Mouse (Mus musculus) testis, adult 2 months (tissue): ENCODE measurements around the gene Imp4. TPM values are rescaled to one million over a fixed set of nuclear protein-coding genes. Genes with fewer than 3 reads are reported as not detected.

Source experiments
- H3K27ac ChIP-seq: fragments of 200-500 bp; 2 replicates; pipeline ENCODE4 v1.5.1; 2012; ENCODE audit warnings: low read depth, low read length; ENCODE audit not compliant: control insufficient read depth, insufficient read depth
- H3K27me3 ChIP-seq: fragments of 200-500 bp; 2 replicates; pipeline ENCODE4 v1.6.1; 2012; ENCODE audit warnings: mild to moderate bottlenecking, low read length, moderate library complexity; ENCODE audit not compliant: control insufficient read depth, insufficient read depth
- H3K36me3 ChIP-seq: fragments of 200-500 bp; 2 replicates; pipeline ENCODE4 v1.6.1; 2012; ENCODE audit warnings: mild to moderate bottlenecking, low read length; ENCODE audit not compliant: control insufficient read depth, insufficient read depth
- H3K4me1 ChIP-seq: fragments of 200-500 bp; 2 replicates; pipeline ENCODE4 v1.6.1; 2012; ENCODE audit warnings: low read length; ENCODE audit not compliant: control insufficient read depth, insufficient read depth
- H3K4me3 ChIP-seq: fragments of 200-500 bp; 2 replicates; pipeline ENCODE4 v1.5.1; 2012; ENCODE audit warnings: low read depth, mild to moderate bottlenecking, low read length, moderate library complexity, mixed read lengths; ENCODE audit not compliant: control insufficient read depth
- CTCF ChIP-seq: fragments of 200-500 bp; IDR thresholded peaks from 2 replicates; pipeline ENCODE4 v1.5.1; 2012; ENCODE audit warnings: low read depth, mild to moderate bottlenecking, inconsistent platforms, low read length, moderate library complexity; ENCODE audit not compliant: control insufficient read depth, insufficient read depth, insufficient replicate concordance
- POLR2A ChIP-seq: fragments of 200-500 bp; IDR thresholded peaks from 2 replicates; pipeline ENCODE4 v1.6.1; 2012; ENCODE audit warnings: low read depth, mild to moderate bottlenecking, inconsistent platforms, low read length, moderate library complexity; ENCODE audit not compliant: control insufficient read depth
- polyA plus RNA-seq: library from polyadenylated mRNA; depleted of rRNA; stranded (reverse); fragments of >200 nt; gene quantifications from 2 replicates; pipeline ENCODE4 v1.2.3, GENCODE M21; 2012

Imp4 gene
- polyA plus RNA-seq, 1 experiment, result 28.6 TPM

GRCm38 (mm10) chr1:34438381-34439051 is 1.1 kb upstream of the Imp4 start:
- Histone ChIP-seq H3K27me3 (no peaks in the 10 kb centered on the region), H3K4me3 (peak overlapping the region; percentile 97), H3K36me3 (no peaks in the 10 kb centered on the region; the same call in 1 of the 2 replicates), H3K4me1 (peaks cover 9% of the 10 kb centered on the region), H3K27ac (no peak overlapping the region)
- no peak for TF ChIP-seq POLR2A

- H3K36me3 ChIP-seq, result no peaks in the 10 kb centered on the region; the same call in 1 of the 2 replicates
- H3K4me3 ChIP-seq, result peak overlapping the region; percentile 97
- H3K27me3 ChIP-seq, result no peaks in the 10 kb centered on the region
- peaks cover 3% of the 10 kb centered on the region; the same call in 1 of the 2 replicates for H3K4me1 ChIP-seq
- no peak; the same call in 1 of the 2 replicates for TF ChIP-seq CTCF
- no peak for TF ChIP-seq POLR2A
- peak overlapping the region; percentile 71 for H3K27ac ChIP-seq
These were observed 445 bp downstream of the Imp4 start for GRCm38 (mm10) chr1:34439961-34440630.

- Histone ChIP-seq H3K36me3 (no peaks in the 10 kb centered on the region; the same call in 1 of the 2 replicates), H3K27ac (no peak overlapping the region), H3K4me3 (no peak overlapping the region), H3K4me1 (peaks cover 3% of the 10 kb centered on the region; the same call in 1 of the 2 replicates), H3K27me3 (no peaks in the 10 kb centered on the region)
- TF ChIP-seq CTCF (no peak), POLR2A (no peak)
These were observed 3.5 kb downstream of the Imp4 start for GRCm38 (mm10) chr1:34443124-34443523.

GRCm38 (mm10) chr1:34458431-34458830 is 18.8 kb downstream of the Imp4 start:
- Histone ChIP-seq H3K4me1 (peaks cover 20% of the 10 kb centered on the region), H3K4me3 (no peak overlapping the region), H3K27ac (no peak overlapping the region), H3K36me3 (no peaks in the 10 kb centered on the region), H3K27me3 (no peaks in the 10 kb centered on the region)
- TF ChIP-seq CTCF (no peak), POLR2A (no peak)

- Histone ChIP-seq H3K27ac (no peak within 1 kb of the TSS), H3K27me3 (no peaks in the 10 kb centered on the region), H3K4me1 (peaks cover 21% of the 10 kb centered on the region), H3K36me3 (no peaks in the 10 kb centered on the region), H3K4me3 (peak within 1 kb of the TSS; percentile 76)
- TF ChIP-seq POLR2A (no peak), CTCF (no peak)
These were observed 19.8 kb downstream of the Imp4 start, which contains the start of gene Ptpn18 for GRCm38 (mm10) chr1:34459284-34460060. TSS of gene Ptpn18 (plus strand) at chr1:34459762.

GRCm38 (mm10) chr1:34460061-34460441 is 20.4 kb downstream of the Imp4 start:
- Histone ChIP-seq H3K36me3 (no peaks in the 10 kb centered on the region), H3K27me3 (no peaks in the 10 kb centered on the region), H3K27ac (no peak overlapping the region), H3K4me1 (peaks cover 21% of the 10 kb centered on the region), H3K4me3 (peak overlapping the region; percentile 76)
- no peak for TF ChIP-seq CTCF
- no peak for TF ChIP-seq POLR2A

- H3K4me1 ChIP-seq, result peaks cover 21% of the 10 kb centered on the region
- TF ChIP-seq POLR2A, result no peak
- peak; percentile 94 for TF ChIP-seq CTCF
- H3K27me3 ChIP-seq, result no peaks in the 10 kb centered on the region
- no peak overlapping the region for H3K27ac ChIP-seq
- H3K4me3 ChIP-seq, result no peak overlapping the region
- no peaks in the 10 kb centered on the region for H3K36me3 ChIP-seq
These were observed 23.1 kb downstream of the Imp4 start for GRCm38 (mm10) chr1:34462766-34463165.
